Mouse (Mus musculus) heart, adult 2 months (tissue): ENCODE measurements around the gene Zfp654.

ENCODE experiments used
- CTCF ChIP-seq: fragments of 200-600 bp; IDR thresholded peaks from 2 replicates; pipeline ENCODE4 v1.8.1; 2022; ENCODE audit warnings: antibody characterized with exemption, mild to moderate bottlenecking, moderate library complexity
- EP300 ChIP-seq: fragments of 200-500 bp; IDR thresholded peaks from 2 replicates; pipeline ENCODE4 v1.6.1; 2011; ENCODE audit warnings: low read depth, low read length, control low read depth; ENCODE audit not compliant: insufficient read depth
- POLR2A ChIP-seq: fragments of 200-500 bp; IDR thresholded peaks from 2 replicates; pipeline ENCODE4 v1.6.1; 2011; ENCODE audit warnings: mild to moderate bottlenecking, low read depth, low read length, control low read depth; ENCODE audit not compliant: insufficient read depth

DNA sequence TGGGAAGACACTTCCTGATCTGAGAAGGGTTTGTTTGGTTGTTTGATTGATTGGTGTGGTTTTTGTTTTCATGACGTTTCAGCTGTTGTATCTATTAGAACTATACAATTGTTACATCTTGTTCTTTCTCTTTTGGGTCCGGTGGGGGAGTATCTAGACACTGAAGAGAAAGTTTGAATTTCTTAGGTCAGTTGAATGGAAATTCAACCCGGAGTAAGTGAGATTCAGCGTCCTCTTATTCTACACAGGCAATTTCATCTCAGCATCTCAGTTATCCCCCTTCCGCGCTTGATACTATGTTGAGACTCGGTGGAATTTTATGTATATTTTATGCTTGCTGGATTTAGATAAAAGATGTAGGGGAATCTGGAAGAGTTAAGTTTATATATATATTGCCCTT lies 21.4 kb upstream of the Zfp654 start:
- TF ChIP-seq POLR2A, result no peak
- no peak for TF ChIP-seq CTCF
- no peak for TF ChIP-seq EP300
